Mouse (Mus musculus) forebrain, embryonic 16.5 days (tissue): Measurements from ENCODE around the gene Trio. TPM values are rescaled to one million over a fixed set of nuclear protein-coding genes. Genes with fewer than 3 reads are reported as not detected.

ENCODE experiments used
- ATAC-seq: fragments of 200-750 bp; cut with Nextera tagmentation; 2 replicates; pipeline ENCODE4 v1.8.0; 2017; ENCODE audit warnings: mild to moderate bottlenecking, moderate library complexity
- H3K27ac ChIP-seq: fragments of 300-500 bp; sonication (generic); 2 replicates; pipeline ENCODE4 v1.5.1; 2014; ENCODE audit warnings: low read length, control low read depth
- H3K27me3 ChIP-seq: fragments of 300-500 bp; sonication (generic); replicated peaks from 2 replicates; pipeline ENCODE4 v1.6.1; 2014; ENCODE audit warnings: low read length; ENCODE audit not compliant: control insufficient read depth, insufficient read depth
- H3K36me3 ChIP-seq: fragments of 300-500 bp; sonication (generic); 2 replicates; pipeline ENCODE4 v1.6.1; 2014; ENCODE audit not compliant: control insufficient read depth, insufficient read depth
- H3K4me1 ChIP-seq: fragments of 300-500 bp; sonication (generic); replicated peaks from 2 replicates; pipeline ENCODE4 v1.6.1; 2014; ENCODE audit warnings: low read length; ENCODE audit not compliant: control insufficient read depth, insufficient read depth
- H3K4me2 ChIP-seq: fragments of 300-500 bp; sonication (generic); 2 replicates; pipeline ENCODE4 v1.6.1; 2014; ENCODE audit warnings: mild to moderate bottlenecking, low read length, control low read depth
- H3K4me3 ChIP-seq: fragments of 300-500 bp; sonication (generic); replicated peaks from 2 replicates; pipeline ENCODE4 v1.5.1; 2014; ENCODE audit warnings: mild to moderate bottlenecking, low read length, control low read depth
- H3K9ac ChIP-seq: fragments of 300-500 bp; sonication (generic); replicated peaks from 2 replicates; pipeline ENCODE4 v1.6.1; 2014; ENCODE audit warnings: low read depth, low read length, control low read depth
- H3K9me3 ChIP-seq: fragments of 300-500 bp; sonication (generic); 2 replicates; pipeline ENCODE4 v1.6.1; 2016; ENCODE audit warnings: low read length; ENCODE audit not compliant: control insufficient read depth
- WGBS: fragments of 180-500 bp; shearing (Covaris S2); extraction: QIAGEN DNeasy Blood & Tissue Kit; methylation state at CpG from one replicate; pipeline ENCODE4 v1.1.7; 2014; 5-methylcytosine and 5-hydroxymethylcytosine counted together
- polyA plus RNA-seq: library from polyadenylated mRNA; unstranded; fragments of >200 nt; fragmentation: Nextera tagmentation; extraction: Ambion mirVana; gene quantifications from 2 replicates; pipeline ENCODE4 v1.2.1, GENCODE M21; 2015

Trio gene
- polyA plus RNA-seq, 1 experiment from 2014 or later, result 42.6 TPM

DNA sequence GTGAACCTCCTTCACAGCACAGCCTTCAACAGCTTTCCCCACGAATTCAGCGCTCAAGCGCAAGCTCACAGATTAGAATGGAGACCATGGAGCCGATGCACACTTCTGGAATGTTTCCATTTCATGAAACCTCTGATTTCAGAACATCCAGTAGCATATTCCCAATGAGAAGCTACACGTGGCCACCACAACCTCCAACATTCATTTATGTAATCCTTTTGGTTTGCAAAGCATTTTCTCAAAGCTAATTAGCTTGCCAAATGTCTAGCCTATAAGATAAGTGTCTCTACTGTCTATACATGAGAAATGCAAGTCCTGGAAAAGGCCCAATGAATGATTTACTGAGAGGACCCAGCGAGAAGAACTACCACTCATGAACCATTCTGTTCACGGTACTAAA lies 74.5 kb downstream of the Trio start:
- no peak for ATAC-seq
- no peak overlapping the region for H3K27ac ChIP-seq
- WGBS, result 84% methylated on average over 7 of the region's 7 CpGs
- H3K4me1 ChIP-seq, result peaks cover 8% of the 10 kb centered on the region
- no peaks in the 10 kb centered on the region for H3K9me3 ChIP-seq
- no peak overlapping the region for H3K4me2 ChIP-seq
- no peaks in the 10 kb centered on the region for H3K36me3 ChIP-seq
- no peak overlapping the region for H3K9ac ChIP-seq
- H3K4me3 ChIP-seq, result no peak overlapping the region
- no peaks in the 10 kb centered on the region for H3K27me3 ChIP-seq

DNA sequence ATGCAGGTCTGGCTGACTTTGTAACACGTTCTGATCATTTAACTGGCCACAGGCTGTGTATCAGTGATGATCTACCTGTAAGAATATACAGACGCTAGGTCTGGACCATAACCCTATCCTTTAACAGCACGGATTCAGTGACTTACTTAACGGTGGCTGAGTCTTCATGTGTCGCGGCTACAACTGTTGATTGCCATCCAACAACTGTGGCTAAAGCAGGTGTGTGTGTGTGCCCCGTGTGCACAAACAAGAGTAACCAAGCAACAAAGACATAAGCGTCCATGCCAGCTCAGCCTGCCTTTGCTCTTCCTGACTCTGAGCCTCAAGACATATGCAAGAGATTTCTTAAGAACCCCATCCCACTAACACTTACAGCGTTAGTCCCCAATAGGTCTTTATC lies 76.5 kb downstream of the Trio start:
- Histone ChIP-seq H3K36me3 (no peaks in the 10 kb centered on the region), H3K4me2 (no peak overlapping the region), H3K27me3 (no peaks in the 10 kb centered on the region), H3K27ac (no peak overlapping the region), H3K4me3 (no peak overlapping the region), H3K4me1 (peaks cover 17% of the 10 kb centered on the region), H3K9me3 (no peaks in the 10 kb centered on the region), H3K9ac (no peak overlapping the region)
- 89% methylated on average over 9 of the region's 9 CpGs for WGBS
- no peak for ATAC-seq

DNA sequence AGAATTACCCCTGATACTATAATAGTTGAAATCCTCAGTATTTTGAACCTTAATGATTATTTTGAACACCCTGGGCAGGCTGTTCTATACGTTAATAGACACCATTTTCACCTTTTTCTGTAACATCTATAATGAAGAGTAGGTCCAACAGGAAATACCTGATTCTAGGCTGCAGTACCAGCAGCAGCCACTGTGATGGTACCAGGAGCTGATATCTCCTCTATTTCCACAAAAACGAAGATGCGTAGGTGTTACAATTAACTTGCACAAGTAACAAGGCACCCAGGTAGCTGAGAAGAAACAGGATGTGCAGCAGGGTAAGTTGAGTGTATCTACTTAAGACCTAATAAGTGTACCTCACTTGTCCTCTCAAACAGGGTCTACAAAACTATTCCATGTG lies 77.8 kb downstream of the Trio start:
- Histone ChIP-seq H3K27me3 (no peaks in the 10 kb centered on the region), H3K9ac (no peak overlapping the region), H3K27ac (no peak overlapping the region), H3K4me3 (no peak overlapping the region), H3K36me3 (no peaks in the 10 kb centered on the region), H3K9me3 (no peaks in the 10 kb centered on the region), H3K4me2 (no peak overlapping the region), H3K4me1 (peaks cover 30% of the 10 kb centered on the region)
- ATAC-seq, result no peak
- WGBS, result 93% methylated on average over 3 of the region's 3 CpGs

DNA sequence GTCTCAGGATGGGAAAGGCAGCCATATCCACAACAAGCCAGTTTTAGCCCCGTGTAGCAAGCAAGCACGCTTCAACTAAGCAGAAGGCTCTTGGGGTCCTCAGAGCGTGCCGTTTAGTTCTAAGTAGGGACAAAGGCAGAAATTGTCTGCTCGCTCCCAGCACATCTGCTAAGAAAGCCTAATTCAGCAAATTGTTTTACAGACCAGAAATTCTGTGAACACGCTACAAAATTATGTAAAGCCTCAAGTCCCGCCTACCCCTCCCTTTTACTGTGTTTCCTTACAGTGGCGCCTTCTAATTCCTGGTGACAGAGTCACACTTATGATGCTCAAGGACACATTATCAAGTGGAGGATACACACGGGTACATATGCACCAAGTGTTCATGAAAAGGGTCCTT lies 80.1 kb downstream of the Trio start:
- Histone ChIP-seq H3K36me3 (no peaks in the 10 kb centered on the region), H3K4me1 (peaks cover 47% of the 10 kb centered on the region), H3K27ac (no peak overlapping the region), H3K4me3 (no peak overlapping the region), H3K9me3 (no peaks in the 10 kb centered on the region), H3K9ac (no peak overlapping the region), H3K4me2 (no peak overlapping the region), H3K27me3 (no peaks in the 10 kb centered on the region)
- ATAC-seq, result peak; percentile 16; the same call in 1 of the 2 replicates
- WGBS, result 48% methylated on average over 9 of the region's 9 CpGs

DNA sequence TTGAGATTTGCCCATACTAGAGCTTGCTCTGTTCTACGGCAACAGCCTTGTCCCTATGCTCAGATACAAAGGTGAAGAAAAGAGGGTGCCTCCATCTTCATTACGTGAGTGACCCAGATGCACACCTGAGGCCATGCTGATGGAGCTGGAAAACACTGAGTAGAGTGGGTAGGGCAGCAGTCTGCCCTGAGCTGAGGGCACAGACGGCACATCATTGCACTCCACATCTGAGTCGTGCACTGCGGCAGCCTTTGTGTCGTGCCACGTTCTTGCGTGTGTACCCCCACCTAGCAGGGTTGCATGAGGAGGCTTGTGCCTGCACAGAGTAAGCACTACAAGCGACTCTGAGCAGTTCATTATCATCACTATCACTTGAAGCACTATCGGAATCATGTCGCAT lies 80.8 kb downstream of the Trio start:
- H3K27ac ChIP-seq, result no peak overlapping the region
- peaks cover 54% of the 10 kb centered on the region for H3K4me1 ChIP-seq
- no peak overlapping the region for H3K9ac ChIP-seq
- 0 out of 2 replicates have a peak, but pooled peaks have one; percentile 4 for ATAC-seq
- no peaks in the 10 kb centered on the region for H3K9me3 ChIP-seq
- WGBS, result 72% methylated on average over 11 of the region's 11 CpGs
- no peak overlapping the region for H3K4me2 ChIP-seq
- H3K27me3 ChIP-seq, result no peaks in the 10 kb centered on the region
- H3K4me3 ChIP-seq, result no peak overlapping the region
- H3K36me3 ChIP-seq, result no peaks in the 10 kb centered on the region

DNA sequence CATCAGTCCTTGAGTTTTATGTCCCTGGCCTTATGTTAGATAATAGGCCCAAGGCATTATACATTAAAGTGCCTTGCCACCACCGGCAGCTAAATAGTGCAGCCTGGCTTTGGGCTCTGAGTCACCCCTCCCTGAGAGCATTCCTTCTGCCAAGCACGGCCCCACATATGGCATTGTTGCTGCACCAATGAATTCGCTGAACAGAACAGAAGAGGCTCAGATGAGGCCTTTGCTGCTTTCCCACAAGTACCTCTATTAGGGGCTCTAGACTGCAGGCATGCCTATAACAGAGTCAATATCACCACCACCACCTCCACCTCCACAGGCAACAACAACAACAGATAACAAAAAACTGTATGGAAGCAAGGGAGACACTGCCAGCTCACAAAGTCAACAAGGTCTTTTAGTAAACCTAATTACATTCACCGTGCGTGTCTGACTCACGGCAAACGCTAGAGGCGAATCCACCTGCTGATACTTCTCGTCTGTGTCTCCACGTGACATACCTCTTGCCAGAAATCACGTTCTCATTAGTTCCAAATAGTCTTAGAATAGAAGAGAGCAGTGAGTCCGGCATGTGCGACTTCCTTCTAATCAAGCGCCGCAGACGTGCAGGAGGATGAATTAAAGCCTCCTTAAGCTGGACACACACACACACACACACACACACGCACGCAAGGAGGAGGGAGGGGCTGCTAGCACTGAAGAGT lies 82.0 kb downstream of the Trio start:
- no peaks in the 10 kb centered on the region for H3K36me3 ChIP-seq
- 8% methylated on average over 18 of the region's 18 CpGs for WGBS
- peak; percentile 78 for ATAC-seq
- H3K27me3 ChIP-seq, result no peaks in the 10 kb centered on the region
- H3K4me2 ChIP-seq, result peak overlapping the region; percentile 40
- H3K4me3 ChIP-seq, result no peak overlapping the region
- H3K9ac ChIP-seq, result no peak overlapping the region; the same call in 1 of the 2 replicates
- H3K9me3 ChIP-seq, result no peaks in the 10 kb centered on the region
- H3K27ac ChIP-seq, result peak overlapping the region; percentile 67
- H3K4me1 ChIP-seq, result peaks cover 61% of the 10 kb centered on the region

DNA sequence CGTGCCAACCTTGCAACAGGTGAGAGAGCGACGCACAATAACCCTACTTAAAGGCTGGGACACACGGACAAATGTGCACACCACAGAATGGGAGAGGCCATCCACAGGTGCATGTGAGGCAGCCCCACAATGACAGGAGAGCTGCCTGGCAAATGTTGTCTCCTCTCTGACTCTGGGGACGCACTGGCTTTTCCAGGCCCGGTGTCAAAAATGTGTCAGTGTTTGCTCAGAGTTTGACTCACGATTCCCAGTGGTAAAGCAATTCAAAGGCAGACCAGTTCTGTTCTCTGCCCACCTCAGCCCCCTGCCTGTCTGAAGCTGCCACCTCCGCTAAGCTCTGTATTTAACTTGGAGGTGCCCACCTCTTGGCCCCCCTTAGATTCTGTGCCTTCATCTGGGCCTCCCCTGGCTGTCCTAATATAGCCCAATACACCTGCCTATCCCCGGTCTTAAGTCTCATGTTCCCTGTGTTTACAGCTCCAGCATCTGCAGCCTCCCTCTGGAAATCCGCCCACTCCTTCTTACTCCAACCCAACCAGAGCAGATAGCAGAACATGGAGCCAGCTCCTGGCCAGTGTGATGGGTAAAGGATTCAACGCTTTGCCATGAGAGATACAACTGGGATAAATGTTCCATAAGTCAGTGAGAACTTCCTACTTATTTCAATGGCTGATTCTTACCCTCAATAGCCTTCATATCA lies 83.3 kb downstream of the Trio start:
- Histone ChIP-seq H3K27me3 (no peaks in the 10 kb centered on the region), H3K27ac (no peak overlapping the region), H3K4me2 (no peak overlapping the region), H3K36me3 (no peaks in the 10 kb centered on the region), H3K9ac (no peak overlapping the region), H3K9me3 (no peaks in the 10 kb centered on the region), H3K4me1 (peaks cover 71% of the 10 kb centered on the region), H3K4me3 (no peak overlapping the region)
- 66% methylated on average over 11 of the region's 11 CpGs for WGBS
- no peak for ATAC-seq

DNA sequence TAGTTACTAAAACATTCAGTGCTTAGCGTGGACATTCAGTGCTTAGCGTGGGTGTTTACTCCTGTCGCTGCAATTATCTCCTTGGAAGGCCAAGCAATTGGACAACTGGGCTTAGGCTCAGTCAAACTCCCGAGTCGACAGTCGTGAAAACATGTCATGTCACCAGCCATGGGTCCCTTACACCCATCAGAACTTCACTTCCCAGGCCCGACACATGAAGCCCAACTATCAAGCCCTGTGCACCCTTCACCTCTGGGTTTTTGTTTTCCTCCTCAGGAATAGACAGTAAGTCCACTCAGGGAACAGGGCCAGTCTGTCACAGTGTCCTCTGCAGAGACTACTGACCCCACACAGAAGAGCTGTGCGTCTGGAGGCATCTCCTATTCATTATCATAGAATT lies 84.2 kb downstream of the Trio start:
- peaks cover 80% of the 10 kb centered on the region for H3K4me1 ChIP-seq
- no peak for ATAC-seq
- H3K4me3 ChIP-seq, result no peak overlapping the region
- 76% methylated on average over 8 of the region's 8 CpGs for WGBS
- no peak overlapping the region for H3K9ac ChIP-seq
- H3K36me3 ChIP-seq, result no peaks in the 10 kb centered on the region
- no peak overlapping the region for H3K27ac ChIP-seq
- no peak overlapping the region for H3K4me2 ChIP-seq
- no peaks in the 10 kb centered on the region for H3K27me3 ChIP-seq
- H3K9me3 ChIP-seq, result no peaks in the 10 kb centered on the region

DNA sequence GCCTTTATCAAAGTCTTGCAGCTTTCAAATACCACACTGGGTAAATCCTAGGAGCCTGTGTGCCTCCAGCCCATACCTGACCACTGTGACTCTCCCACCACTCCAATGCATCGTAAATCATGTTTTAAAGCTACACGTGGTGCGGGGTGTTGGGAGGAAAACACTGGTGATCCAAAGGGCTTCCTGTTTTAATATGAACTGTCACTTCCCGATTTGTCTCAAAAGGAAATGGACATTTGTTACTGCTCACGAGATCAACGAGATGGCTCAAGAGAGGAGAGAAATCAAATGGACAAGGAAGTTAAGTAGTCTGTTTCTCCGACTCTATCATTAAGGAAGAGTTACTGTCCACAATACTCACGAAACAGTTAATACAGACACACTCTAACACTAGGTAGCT lies 84.6 kb downstream of the Trio start:
- Histone ChIP-seq H3K4me1 (peaks cover 83% of the 10 kb centered on the region), H3K9me3 (no peaks in the 10 kb centered on the region), H3K4me3 (no peak overlapping the region), H3K27me3 (no peaks in the 10 kb centered on the region), H3K4me2 (no peak overlapping the region), H3K27ac (no peak overlapping the region), H3K9ac (no peak overlapping the region), H3K36me3 (no peaks in the 10 kb centered on the region)
- ATAC-seq, result no peak
- WGBS, result 86% methylated on average over 8 of the region's 8 CpGs
